Mouse (Mus musculus) midbrain, embryonic 16.5 days (tissue): ENCODE data around the gene Vsx2. TPM values are rescaled to one million over a fixed set of nuclear protein-coding genes. Genes with fewer than 3 reads are reported as not detected.

ENCODE experiments used
- ATAC-seq: fragments of 200-750 bp; cut with Nextera tagmentation; 2 replicates; pipeline ENCODE4 v1.8.0; 2017; ENCODE audit warnings: moderate TSS enrichment
- H3K27ac ChIP-seq: fragments of 300-500 bp; sonication (generic); 2 replicates; pipeline ENCODE4 v1.5.1; 2014; ENCODE audit warnings: mild to moderate bottlenecking, low read length, mixed read lengths
- H3K27me3 ChIP-seq: fragments of 300-500 bp; sonication (generic); 2 replicates; pipeline ENCODE4 v1.6.1; 2014; ENCODE audit warnings: low read depth, low read length, mixed read lengths; ENCODE audit not compliant: control insufficient read depth, insufficient read depth
- H3K36me3 ChIP-seq: fragments of 300-500 bp; sonication (generic); 2 replicates; pipeline ENCODE4 v1.6.1; 2014; ENCODE audit warnings: mild to moderate bottlenecking, low read length, moderate library complexity, mixed read lengths; ENCODE audit not compliant: control insufficient read depth, insufficient read depth
- H3K4me1 ChIP-seq: fragments of 300-500 bp; sonication (generic); 2 replicates; pipeline ENCODE4 v1.6.1; 2014; ENCODE audit warnings: mild to moderate bottlenecking, low read length, mixed read lengths; ENCODE audit not compliant: control insufficient read depth, insufficient read depth
- H3K4me2 ChIP-seq: fragments of 300-500 bp; sonication (generic); 2 replicates; pipeline ENCODE4 v1.6.1; 2014; ENCODE audit warnings: mild to moderate bottlenecking, low read length, mixed read lengths
- H3K4me3 ChIP-seq: fragments of 300-500 bp; sonication (generic); 2 replicates; pipeline ENCODE4 v1.5.1; 2014; ENCODE audit warnings: low read depth, mild to moderate bottlenecking, low read length, moderate library complexity, mixed read lengths
- H3K9ac ChIP-seq: fragments of 300-500 bp; sonication (generic); 2 replicates; pipeline ENCODE4 v1.6.1; 2014; ENCODE audit warnings: low read depth, low read length, mixed read lengths
- H3K9me3 ChIP-seq: fragments of 300-500 bp; sonication (generic); replicated peaks from 2 replicates; pipeline ENCODE4 v1.6.1; 2014; ENCODE audit warnings: mild to moderate bottlenecking, low read length, mixed read lengths; ENCODE audit not compliant: control insufficient read depth, poor library complexity, severe bottlenecking
- WGBS: fragments of 180-500 bp; shearing (Covaris S2); extraction: QIAGEN DNeasy Blood & Tissue Kit; methylation state at CpG from one replicate; pipeline ENCODE4 v1.1.7; 2014; 5-methylcytosine and 5-hydroxymethylcytosine counted together
- polyA plus RNA-seq: library from polyadenylated mRNA; unstranded; fragments of >200 nt; fragmentation: Nextera tagmentation; extraction: Ambion mirVana; gene quantifications from 2 replicates; pipeline ENCODE4 v1.2.1, GENCODE M21; 2015

Gene Vsx2
- polyA plus RNA-seq, result 1.5 and 1.9 TPM in 2 replicates

DNA sequence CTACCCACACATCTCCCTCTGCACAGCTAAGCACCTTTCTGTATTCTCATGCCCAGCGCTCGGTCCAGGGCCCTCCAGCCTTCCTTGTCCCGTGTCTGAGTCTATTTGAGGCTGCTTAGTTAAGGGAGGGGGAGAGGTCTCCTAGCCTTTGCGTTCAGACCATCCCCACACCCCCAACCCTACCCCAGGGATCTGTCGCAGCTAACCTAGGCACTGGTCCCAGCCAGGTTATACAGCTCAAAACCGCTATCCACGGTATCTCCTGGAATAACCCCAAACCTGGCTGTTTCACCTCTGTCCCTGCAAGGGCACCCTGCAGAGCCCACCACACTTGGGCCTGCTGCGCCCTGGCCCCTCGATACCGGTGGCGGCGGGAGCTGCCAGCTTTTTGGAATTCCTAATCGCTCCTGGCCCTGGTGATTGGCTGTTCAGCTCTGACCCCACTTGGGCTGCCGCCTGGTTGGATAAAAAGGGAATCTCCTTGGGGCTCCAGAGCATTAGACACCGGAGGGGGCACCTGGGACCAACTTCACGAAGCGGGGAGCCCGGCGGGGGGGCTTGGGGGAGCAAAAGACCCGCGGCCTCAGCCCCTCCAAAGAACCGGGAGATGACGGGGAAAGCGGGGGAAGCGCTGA, at the start of gene Vsx2:
Gene Vsx2 (plus strand): TSS at position 427 of the 635 bp plus-strand sequence.
- peaks cover 2% of the 10 kb centered on the region; the same call in 1 of the 2 replicates for H3K4me1 ChIP-seq
- no peak within 1 kb of the TSS; the same call in 1 of the 2 replicates for H3K4me3 ChIP-seq
- H3K27ac ChIP-seq, result no peak within 1 kb of the TSS
- no peaks in the 10 kb centered on the region for H3K36me3 ChIP-seq
- H3K4me2 ChIP-seq, result peak within 1 kb of the TSS; percentile 29
- no peak for ATAC-seq
- H3K27me3 ChIP-seq, result peaks cover 37% of the 10 kb centered on the region
- no peak within 1 kb of the TSS for H3K9ac ChIP-seq
- WGBS, result 2% methylated on average over 24 of the region's 25 CpGs
- no peaks in the 10 kb centered on the region for H3K9me3 ChIP-seq

DNA sequence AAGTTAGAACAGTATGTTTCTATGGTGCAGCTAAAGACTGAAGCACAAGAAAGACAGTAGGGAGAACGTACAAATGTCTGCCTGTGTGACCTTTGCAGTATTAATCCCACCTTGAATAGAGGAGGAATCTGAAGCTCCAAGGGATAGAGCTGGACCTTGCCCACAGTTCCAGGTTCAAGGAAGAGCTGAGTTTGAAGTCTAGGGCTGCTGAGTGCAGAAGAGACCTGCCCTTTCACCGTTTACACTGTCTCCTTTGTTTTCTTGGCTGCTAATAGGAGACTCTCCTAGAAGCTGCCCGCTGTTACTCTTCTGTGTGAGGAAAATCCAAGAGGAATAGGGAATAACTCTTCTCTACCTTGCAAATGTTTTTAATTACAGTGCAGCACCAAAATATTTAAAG, 45.8 kb upstream of the Vsx2 start:
- H3K27me3 ChIP-seq, result no peaks in the 10 kb centered on the region
- no peaks in the 10 kb centered on the region for H3K9me3 ChIP-seq
- H3K36me3 ChIP-seq, result no peaks in the 10 kb centered on the region
- no peak overlapping the region for H3K4me2 ChIP-seq
- H3K4me3 ChIP-seq, result no peak overlapping the region
- 47% methylated on average over 3 of the region's 3 CpGs for WGBS
- no peak overlapping the region for H3K9ac ChIP-seq
- ATAC-seq, result no peak
- no peaks in the 10 kb centered on the region; the same call in 1 of the 2 replicates for H3K4me1 ChIP-seq
- no peak overlapping the region for H3K27ac ChIP-seq

DNA sequence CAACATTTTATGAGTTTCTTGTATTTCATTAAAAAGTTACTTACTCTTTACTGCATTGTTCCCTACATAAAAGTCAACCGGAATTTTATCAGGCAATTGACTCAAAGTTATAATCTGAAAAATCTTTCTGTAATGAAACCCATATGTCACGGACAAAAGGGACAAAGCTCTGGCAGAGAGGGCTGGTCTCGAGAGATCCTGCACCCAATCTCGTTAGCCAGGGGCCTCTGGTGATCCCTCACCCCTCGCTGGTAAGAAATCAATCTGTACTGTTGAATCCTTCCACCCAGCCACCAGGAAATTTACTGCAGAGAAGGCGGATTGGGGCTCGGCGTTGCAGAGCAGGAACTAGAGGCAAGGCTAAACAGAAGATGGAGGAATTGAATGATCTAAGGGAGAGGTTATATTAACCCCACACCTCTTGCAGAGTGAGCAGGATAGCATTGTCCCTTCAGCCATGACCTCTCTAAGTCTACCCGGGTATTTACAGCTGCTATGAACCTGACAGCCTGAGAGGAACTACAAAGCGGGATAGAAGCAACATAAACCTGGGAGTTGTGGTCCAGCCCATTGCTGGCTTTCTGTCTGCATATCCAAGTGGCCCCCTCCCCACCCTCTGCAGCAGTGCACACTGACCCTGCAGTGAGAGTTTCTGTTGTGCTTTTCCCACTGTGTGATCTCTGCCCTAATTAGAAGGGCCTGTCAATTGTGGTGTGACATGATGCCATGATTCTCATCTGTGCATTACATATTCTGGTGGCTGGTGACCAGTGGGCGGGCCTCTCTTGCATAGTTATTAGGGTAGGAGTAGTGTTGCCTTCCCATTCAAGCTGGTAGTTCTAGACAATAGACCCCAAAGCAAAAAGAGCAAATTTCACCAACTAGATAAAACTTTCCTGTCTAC, 45.2 kb upstream of the Vsx2 start:
- no peak overlapping the region for H3K4me2 ChIP-seq

DNA sequence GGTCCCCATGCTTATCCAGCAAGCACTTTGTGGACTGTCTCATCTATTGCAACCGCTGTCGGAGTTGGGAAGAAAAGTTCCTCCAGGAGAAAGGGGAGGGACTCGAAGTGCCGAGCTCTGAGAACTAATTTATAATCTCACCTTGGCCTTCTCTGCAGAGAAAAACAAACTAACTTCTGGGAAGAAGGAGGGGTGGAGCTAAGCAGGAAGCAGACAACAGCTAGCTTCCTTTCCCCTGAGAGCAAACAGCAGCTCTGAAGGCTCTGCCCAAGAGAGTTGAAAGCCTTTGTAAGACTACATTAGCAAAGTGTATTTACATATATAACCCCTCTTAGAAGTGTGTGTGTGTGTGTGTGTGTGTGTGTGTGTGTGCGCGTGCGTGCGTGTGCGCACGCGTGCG, 44.1 kb upstream of the Vsx2 start:
- Histone ChIP-seq H3K4me1 (no peaks in the 10 kb centered on the region; the same call in 1 of the 2 replicates), H3K9ac (no peak overlapping the region), H3K36me3 (no peaks in the 10 kb centered on the region), H3K9me3 (no peaks in the 10 kb centered on the region), H3K4me3 (no peak overlapping the region), H3K4me2 (no peak overlapping the region), H3K27me3 (no peaks in the 10 kb centered on the region), H3K27ac (no peak overlapping the region)
- no peak for ATAC-seq
- WGBS, result 84% methylated on average over 12 of the region's 12 CpGs

More for the DNA sequence above, 45.2 kb upstream of the Vsx2 start:
- Histone ChIP-seq H3K9ac (no peak overlapping the region), H3K36me3 (no peaks in the 10 kb centered on the region), H3K4me3 (no peak overlapping the region), H3K4me1 (no peaks in the 10 kb centered on the region; the same call in 1 of the 2 replicates), H3K9me3 (no peaks in the 10 kb centered on the region), H3K27ac (no peak overlapping the region), H3K27me3 (no peaks in the 10 kb centered on the region)
- no peak for ATAC-seq
- WGBS, result 63% methylated on average over 11 of the region's 11 CpGs

DNA sequence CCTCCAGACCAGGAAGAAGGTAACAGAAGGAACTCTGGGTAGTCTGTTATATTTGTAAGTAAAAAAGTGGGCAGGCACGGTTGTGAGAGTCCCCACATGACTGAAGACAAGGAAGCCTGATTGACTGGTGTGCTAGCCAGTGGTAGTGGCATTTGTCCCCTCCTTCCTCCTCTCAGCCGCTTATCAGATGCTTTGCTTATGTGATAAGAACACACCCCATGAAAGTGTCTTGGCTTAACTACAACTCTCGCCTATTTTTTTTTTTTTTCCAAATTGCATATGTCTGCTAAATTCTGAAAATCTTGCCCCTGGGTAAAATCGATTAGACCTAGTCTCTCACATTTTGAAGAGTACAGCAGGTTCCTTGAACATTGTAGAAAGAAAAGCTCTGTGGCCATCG, 39.1 kb upstream of the Vsx2 start:
- Histone ChIP-seq H3K4me3 (no peak overlapping the region), H3K4me2 (no peak overlapping the region), H3K9me3 (no peaks in the 10 kb centered on the region), H3K9ac (no peak overlapping the region), H3K4me1 (no peaks in the 10 kb centered on the region), H3K27me3 (no peaks in the 10 kb centered on the region), H3K36me3 (no peaks in the 10 kb centered on the region), H3K27ac (no peak overlapping the region)
- 90% methylated on average over 5 of the region's 5 CpGs for WGBS
- ATAC-seq, result no peak

DNA sequence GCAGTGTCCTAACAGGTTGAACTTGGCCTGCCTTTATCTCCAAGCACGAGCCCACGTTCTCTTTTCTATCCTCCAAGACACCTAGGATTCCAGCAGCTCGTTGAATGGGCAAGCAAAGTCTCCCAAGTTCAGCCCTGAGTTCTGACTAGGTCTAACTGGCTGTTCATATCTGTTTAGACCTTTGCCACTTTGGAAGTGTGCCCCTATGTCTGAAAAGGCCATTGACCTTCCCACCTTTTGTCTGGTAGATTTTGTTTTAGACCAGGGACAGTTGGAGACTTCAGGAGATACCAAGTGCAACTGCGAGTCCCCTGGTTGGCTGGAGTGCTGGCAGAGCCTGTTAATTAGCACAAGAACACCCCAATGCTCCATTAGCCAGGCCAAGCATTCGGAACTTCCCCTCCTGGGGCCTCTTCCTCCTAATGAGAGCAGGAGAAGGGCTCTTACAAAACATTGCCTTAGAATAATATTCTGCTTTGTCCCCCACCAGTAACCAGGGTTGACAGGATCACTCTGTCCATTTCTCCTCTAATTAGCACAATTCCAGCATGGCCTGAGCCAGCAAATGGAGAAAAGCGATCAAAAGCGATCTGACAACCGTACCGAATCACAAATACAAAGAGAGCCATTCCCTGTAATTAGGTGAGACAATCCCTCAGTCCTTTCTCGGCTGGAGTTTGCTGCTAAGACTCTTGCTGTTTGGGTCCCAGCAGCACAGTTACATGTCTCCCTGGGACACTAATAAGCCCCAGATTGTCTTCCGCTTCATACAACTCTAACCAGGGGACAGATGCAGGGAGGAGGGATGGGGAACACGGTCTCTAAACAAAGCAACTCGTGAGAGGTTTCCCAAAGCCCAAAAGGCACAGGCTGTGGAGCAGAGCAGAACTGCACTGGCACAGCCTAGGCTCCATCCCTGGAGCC, 37.4 kb upstream of the Vsx2 start:
- Histone ChIP-seq H3K9ac (no peak overlapping the region), H3K27me3 (no peaks in the 10 kb centered on the region), H3K4me1 (no peaks in the 10 kb centered on the region), H3K9me3 (no peaks in the 10 kb centered on the region), H3K27ac (0 out of 2 replicates have a peak overlapping the region, but pooled peaks have one; percentile 24), H3K4me3 (no peak overlapping the region), H3K36me3 (no peaks in the 10 kb centered on the region), H3K4me2 (no peak overlapping the region)
- ATAC-seq, result peak; percentile 89
- WGBS, result 23% methylated on average over 13 of the region's 13 CpGs

DNA sequence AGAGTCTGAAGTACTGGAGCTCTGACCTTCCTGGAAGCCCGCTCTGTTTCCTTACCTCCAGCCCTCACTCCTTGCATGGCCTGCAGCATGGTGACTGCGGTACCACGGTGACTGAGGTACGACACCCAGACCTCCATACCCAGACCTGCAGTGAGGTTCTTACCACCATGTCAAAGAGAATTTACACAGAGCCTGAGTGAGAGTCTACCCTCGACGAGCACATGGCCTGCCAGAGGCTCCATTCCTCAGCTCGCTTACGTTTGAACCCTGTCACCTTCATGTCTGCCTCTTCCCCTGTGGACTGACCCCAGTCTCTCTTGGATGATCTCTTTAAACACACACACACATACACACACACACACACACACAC, 36.7 kb upstream of the Vsx2 start:
- Histone ChIP-seq H3K9ac (no peak overlapping the region), H3K4me3 (no peak overlapping the region), H3K36me3 (no peaks in the 10 kb centered on the region), H3K9me3 (no peaks in the 10 kb centered on the region), H3K27me3 (no peaks in the 10 kb centered on the region), H3K27ac (0 out of 2 replicates have a peak overlapping the region, but pooled peaks have one; percentile 24), H3K4me2 (no peak overlapping the region), H3K4me1 (no peaks in the 10 kb centered on the region)
- 45% methylated on average over 8 of the region's 8 CpGs for WGBS
- no peak; the same call in 1 of the 2 replicates for ATAC-seq

DNA sequence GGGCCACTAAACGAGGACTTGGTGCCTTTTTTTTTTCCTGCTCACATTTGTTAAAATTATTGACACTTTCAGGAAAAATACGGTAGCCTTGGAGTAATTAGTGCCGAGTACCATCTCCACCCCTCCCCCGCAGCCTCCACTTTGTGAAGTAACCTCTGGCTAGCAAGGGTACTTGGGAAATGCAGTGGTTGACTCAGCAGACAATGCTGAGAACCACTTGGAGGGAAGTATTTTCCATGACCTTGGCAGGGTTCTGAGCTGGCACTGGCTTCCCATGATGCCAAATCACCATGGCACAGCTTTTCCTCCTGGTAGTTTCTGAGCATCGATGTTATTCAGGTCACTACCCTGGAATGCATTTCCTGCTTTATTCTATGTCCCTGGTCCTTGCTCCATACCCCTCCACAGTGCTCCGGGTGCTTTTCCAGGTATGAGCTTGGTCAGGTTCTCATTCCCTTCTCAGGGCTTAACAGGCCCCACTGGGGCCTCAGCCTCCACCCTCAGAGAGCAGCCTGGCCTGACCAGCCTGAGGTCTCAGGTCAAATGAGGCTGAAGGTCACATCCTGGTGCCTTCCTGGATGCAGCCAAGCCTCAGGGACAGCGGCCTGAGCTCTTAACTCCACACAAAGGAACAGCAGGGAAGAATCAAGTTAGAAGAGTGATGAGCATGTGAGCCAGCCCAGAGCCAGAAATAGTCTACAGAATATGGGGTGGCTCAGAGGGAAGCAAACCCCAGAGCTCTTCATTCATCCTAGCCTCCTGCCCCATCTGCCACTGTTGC, 35.7 kb upstream of the Vsx2 start:
- Histone ChIP-seq H3K9ac (no peak overlapping the region), H3K27ac (no peak overlapping the region), H3K27me3 (no peaks in the 10 kb centered on the region), H3K4me1 (no peaks in the 10 kb centered on the region), H3K9me3 (no peaks in the 10 kb centered on the region), H3K4me2 (no peak overlapping the region), H3K36me3 (no peaks in the 10 kb centered on the region), H3K4me3 (no peak overlapping the region)
- whole genome bisulfite sequencing, result 65% methylated on average over 7 of the region's 7 CpGs
- ATAC-seq, result no peak
